Mouse (Mus musculus): ENCODE results near the gene Pip.

Pip gene

GRCm38 (mm10) chr6:41847235-41847634, at the start of gene Pip:
Pip (plus strand) TSS chr6:41847535.
- no peak for DNase-seq (ENCODE audit: low spot score)

- DNase-seq (ENCODE audit: low spot score) = no peak
These were observed 23.2 kb upstream of the Pip start for GRCm38 (mm10) chr6:41824086-41824485.

GRCm38 (mm10) chr6:41829516-41829915, 17.8 kb upstream of the Pip start:
- no peak for DNase-seq (ENCODE audit: low spot score)

- DNase-seq (ENCODE audit: low spot score) = no peak
These were observed 5.4 kb downstream of the Pip start, which contains the start of gene Sval2 for GRCm38 (mm10) chr6:41852689-41853088. Sval2 (plus strand) TSS chr6:41852989.

- no peak for DNase-seq (ENCODE audit: low spot score)
These were observed 16.7 kb downstream of the Pip start for GRCm38 (mm10) chr6:41864038-41864437.
